Mouse (Mus musculus) MEL (cell line): ENCODE results near the gene Fut1.

Source experiments
- EP300 ChIP-seq, 2 experiments: IDR thresholded peaks; 2 replicates each; pipeline ENCODE4 v1.6.1; 2011; ENCODE audit warnings: improper control_type of control experiment in 2 of 2, low read length in 2 of 2, low read depth in 1 of 2, mild to moderate bottlenecking in 1 of 2
- MEF2A ChIP-seq: IDR thresholded peaks from 2 replicates; pipeline ENCODE4 v1.6.1; 2014; ENCODE audit warnings: low read depth, mild to moderate bottlenecking, inconsistent platforms, low read length, improper control_type of control experiment; ENCODE audit not compliant: poor library complexity, insufficient replicate concordance, severe bottlenecking; ENCODE audit errors: extremely low read depth

DNA sequence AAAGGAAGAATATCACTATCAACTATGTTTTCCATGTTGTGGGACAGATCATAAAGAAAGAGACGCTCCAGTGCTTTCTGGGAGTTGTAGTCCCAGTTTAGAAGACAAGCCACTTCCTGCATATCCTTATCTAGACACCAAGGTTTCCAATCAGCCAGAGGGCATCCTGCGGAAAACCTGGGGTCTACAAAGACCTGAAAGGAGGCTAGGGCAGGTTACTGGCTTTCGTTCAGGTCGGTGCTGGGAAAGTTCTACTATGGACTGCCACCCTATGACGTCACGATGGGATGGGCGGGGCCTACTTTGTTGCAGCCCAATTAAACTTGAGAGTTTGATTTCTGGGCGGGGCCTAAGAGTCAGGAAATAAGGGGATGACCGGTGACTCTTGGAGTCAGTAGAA lies 4.4 kb downstream of the Fut1 start, which contains the start of gene Izumo1:
- TF ChIP-seq MEF2A (no peak), EP300 (IDR thresholded peaks at IDR 0.05; ENCODE audit: low read depth in 1 of 2, low read length in 2 of 2) (no peak)
